Mouse (Mus musculus): ENCODE measurements around the gene Slc29a2.

Gene Slc29a2

GRCm38 (mm10) chr19:5058801-5059771 lies 35.4 kb downstream of the Slc29a2 start:
- in situ Hi-C loops (cut with MboI, MseI), result no loop called here

- in situ Hi-C loops (cut with MboI, MseI), result no loop called here
Observed at GRCm38 (mm10) chr19:5060365-5061330, 37.0 kb downstream of the Slc29a2 start.

- in situ Hi-C loops (cut with MboI, MseI), result no loop called here
Observed at GRCm38 (mm10) chr19:5062041-5062440, 38.4 kb downstream of the Slc29a2 start.

- in situ Hi-C loops (cut with MboI, MseI), result no loop called here
Observed at GRCm38 (mm10) chr19:5062446-5062845, 38.8 kb downstream of the Slc29a2 start.

GRCm38 (mm10) chr19:5065104-5065503 lies 41.4 kb downstream of the Slc29a2 start:
- in situ Hi-C loops (cut with MboI, MseI), result no loop called here

- in situ Hi-C loops (cut with MboI, MseI), result no loop called here
Observed at GRCm38 (mm10) chr19:5067040-5067799, 43.6 kb downstream of the Slc29a2 start.

- in situ Hi-C loops (cut with MboI, MseI), result no loop called here
Observed at GRCm38 (mm10) chr19:5067867-5068569, 44.4 kb downstream of the Slc29a2 start, which contains the start of gene Cd248. Gene Cd248, plus strand, starts transcription at chr19:5068078.

GRCm38 (mm10) chr19:5068570-5069234 lies 45.0 kb downstream of the Slc29a2 start:
- in situ Hi-C loops (cut with MboI, MseI), result no loop called here

- in situ Hi-C loops (cut with MboI, MseI), result no loop called here
Observed at GRCm38 (mm10) chr19:5069486-5069885, 45.8 kb downstream of the Slc29a2 start.

- in situ Hi-C loops (cut with MboI, MseI), result no loop called here
Observed at GRCm38 (mm10) chr19:5069978-5070377, 46.3 kb downstream of the Slc29a2 start.

- in situ Hi-C loops (cut with MboI, MseI), result no loop called here
Observed at GRCm38 (mm10) chr19:5071077-5071476, 47.4 kb downstream of the Slc29a2 start.

- in situ Hi-C loops (cut with MboI, MseI), result no loop called here
Observed at GRCm38 (mm10) chr19:5071545-5072369, 48.1 kb downstream of the Slc29a2 start.

- in situ Hi-C loops (cut with MboI, MseI), result no loop called here
Observed at GRCm38 (mm10) chr19:5072389-5073019, 48.8 kb downstream of the Slc29a2 start.

- in situ Hi-C loops (cut with MboI, MseI), result no loop called here
Observed at GRCm38 (mm10) chr19:5073028-5073427, 49.4 kb downstream of the Slc29a2 start.

GRCm38 (mm10) chr19:5073518-5073917 lies 49.9 kb downstream of the Slc29a2 start:
- in situ Hi-C loops (cut with MboI, MseI), result no loop called here

GRCm38 (mm10) chr19:5079279-5079678 lies 55.6 kb downstream of the Slc29a2 start:
- in situ Hi-C loops (cut with MboI, MseI), result no loop called here

Data from T-helper 1 cell (primary cell).